Mouse (Mus musculus): Measurements from ENCODE around the gene Prex1.

- TF ChIP-seq ZC3H11A (IDR thresholded peaks at IDR 0.05; ENCODE audit: low read depth, low read length) (no peak), RAD21 (IDR thresholded peaks at IDR 0.05; ENCODE audit: low read depth, low read length) (no peak), EP300 (IDR thresholded peaks at IDR 0.05; ENCODE audit: low read length) (no peak), HCFC1 (IDR thresholded peaks at IDR 0.05; ENCODE audit: low read depth, low read length) (no peak), CTCF (conservative IDR thresholded peaks at IDR 0.05 in 1 of 2, IDR thresholded peaks at IDR 0.05 in 1 of 2; ENCODE audit: low read depth in 2 of 2, low read length in 2 of 2) (no peak), TCF12 (IDR thresholded peaks at IDR 0.05; ENCODE audit: low read depth, low read length) (no peak), NELFE (IDR thresholded peaks at IDR 0.05; ENCODE audit: low read depth, low read length) (no peak), TBP (conservative IDR thresholded peaks at IDR 0.05; ENCODE audit: low read depth, low read length) (no peak), POLR2AphosphoS2 (IDR thresholded peaks at IDR 0.05; ENCODE audit: low read depth, low read length) (no peak), POLR2A (IDR thresholded peaks at IDR 0.05; ENCODE audit: low read depth, low read length) (no peak), ELF1 (IDR thresholded peaks at IDR 0.05; ENCODE audit: low read depth, low read length) (no peak), MYC (IDR thresholded peaks at IDR 0.05; ENCODE audit: low read depth, low read length) (no peak)
Observed at GRCm38 (mm10) chr2:166737307-166737706, 23.7 kb upstream of the Prex1 start.
